Mouse (Mus musculus) lung, embryonic 16.5 days (tissue): ENCODE data around the gene Kcne4. TPM values are rescaled to one million over a fixed set of nuclear protein-coding genes. Genes with fewer than 3 reads are reported as not detected.

ENCODE experiments used
- ATAC-seq: fragments of 200-750 bp; cut with Nextera tagmentation; 2 replicates; pipeline ENCODE4 v1.8.0; 2017; ENCODE audit warnings: low read depth, mild to moderate bottlenecking, moderate library complexity
- H3K27ac ChIP-seq: fragments of 300-500 bp; sonication (generic); 2 replicates; pipeline ENCODE4 v1.5.1; 2014; ENCODE audit warnings: mild to moderate bottlenecking, control low read depth, low read length
- H3K27me3 ChIP-seq: fragments of 300-500 bp; sonication (generic); 2 replicates; pipeline ENCODE4 v1.6.1; 2014; ENCODE audit warnings: low read depth, low read length, mixed read lengths; ENCODE audit not compliant: control insufficient read depth, insufficient read depth
- H3K36me3 ChIP-seq: fragments of 300-500 bp; sonication (generic); 2 replicates; pipeline ENCODE4 v1.6.1; 2014; ENCODE audit warnings: low read length; ENCODE audit not compliant: control insufficient read depth, insufficient read depth
- H3K4me1 ChIP-seq: fragments of 300-500 bp; sonication (generic); replicated peaks from 2 replicates; pipeline ENCODE4 v1.6.1; 2014; ENCODE audit warnings: low read length, mixed read lengths; ENCODE audit not compliant: control insufficient read depth, insufficient read depth
- H3K4me2 ChIP-seq: fragments of 300-500 bp; sonication (generic); 2 replicates; pipeline ENCODE4 v1.6.1; 2014; ENCODE audit warnings: low read depth, low read length, control low read depth
- H3K4me3 ChIP-seq: fragments of 300-500 bp; sonication (generic); 2 replicates; pipeline ENCODE4 v1.5.1; 2014; ENCODE audit warnings: mild to moderate bottlenecking, low read length, control low read depth
- H3K9ac ChIP-seq: fragments of 300-500 bp; sonication (generic); 2 replicates; pipeline ENCODE4 v1.6.1; 2014; ENCODE audit warnings: low read length, control low read depth
- H3K9me3 ChIP-seq: fragments of 300-500 bp; sonication (generic); 2 replicates; pipeline ENCODE4 v1.6.1; 2016; ENCODE audit warnings: low read length; ENCODE audit not compliant: control insufficient read depth
- WGBS: fragments of 180-500 bp; shearing (Covaris S2); extraction: QIAGEN DNeasy Blood & Tissue Kit; methylation state at CpG from one replicate; pipeline ENCODE4 v1.1.7; 2014; 5-methylcytosine and 5-hydroxymethylcytosine counted together
- polyA plus RNA-seq: library from polyadenylated mRNA; unstranded; fragments of >200 nt; fragmentation: Nextera tagmentation; extraction: Ambion mirVana; gene quantifications from 2 replicates; pipeline ENCODE4 v1.2.1, GENCODE M21; 2015

Kcne4 gene
- polyA plus RNA-seq, 1 experiment from 2014 or later, result 15.8 TPM

DNA sequence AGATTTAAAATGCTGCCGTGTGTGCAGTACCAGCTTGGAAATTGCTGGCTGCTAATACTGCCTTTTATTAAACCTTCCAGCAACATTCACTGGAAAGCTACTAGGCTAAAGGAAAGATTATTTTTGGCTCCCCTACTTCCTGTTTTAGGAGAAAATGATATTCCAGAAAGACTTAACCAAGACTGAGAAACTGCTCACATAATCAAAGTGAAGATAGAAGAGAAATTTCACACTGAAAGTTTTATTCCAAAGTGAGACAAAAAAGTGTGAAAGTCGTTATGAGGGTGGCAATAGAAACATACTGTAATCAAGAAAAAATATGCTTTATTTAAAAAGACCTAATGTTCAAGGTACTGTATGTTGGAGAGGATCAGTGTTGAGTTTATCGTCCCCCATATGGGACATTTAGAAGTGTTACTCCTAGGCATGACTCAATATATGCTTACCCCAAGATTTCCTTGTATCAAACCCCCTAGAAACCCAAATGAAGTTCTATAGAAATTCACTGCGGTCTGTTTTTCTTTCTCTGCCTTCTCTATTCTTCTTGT lies 48.3 kb downstream of the Kcne4 start:
- 72% methylated on average over 4 of the region's 4 CpGs for WGBS
- ATAC-seq, result no peak
- peak overlapping the region; percentile 71 for H3K27ac ChIP-seq

GRCm38 (mm10) chr1:78865991-78866390 lies 49.4 kb downstream of the Kcne4 start:
- no peak overlapping the region for H3K9ac ChIP-seq
- no peak overlapping the region for H3K4me2 ChIP-seq
- no peaks in the 10 kb centered on the region for H3K27me3 ChIP-seq
- 75% methylated on average over 5 of the region's 5 CpGs for WGBS
- peaks cover 8% of the 10 kb centered on the region for H3K4me1 ChIP-seq
- no peaks in the 10 kb centered on the region for H3K9me3 ChIP-seq
- ATAC-seq, result no peak
- no peak overlapping the region for H3K4me3 ChIP-seq
- no peaks in the 10 kb centered on the region for H3K36me3 ChIP-seq
- no peak overlapping the region for H3K27ac ChIP-seq

More for the DNA sequence above, 48.3 kb downstream of the Kcne4 start:
- no peak overlapping the region for H3K9ac ChIP-seq
- H3K27me3 ChIP-seq, result no peaks in the 10 kb centered on the region
- H3K4me1 ChIP-seq, result peaks cover 8% of the 10 kb centered on the region
- H3K4me3 ChIP-seq, result no peak overlapping the region
- H3K4me2 ChIP-seq, result no peak overlapping the region
- no peaks in the 10 kb centered on the region for H3K36me3 ChIP-seq
- no peaks in the 10 kb centered on the region for H3K9me3 ChIP-seq

DNA sequence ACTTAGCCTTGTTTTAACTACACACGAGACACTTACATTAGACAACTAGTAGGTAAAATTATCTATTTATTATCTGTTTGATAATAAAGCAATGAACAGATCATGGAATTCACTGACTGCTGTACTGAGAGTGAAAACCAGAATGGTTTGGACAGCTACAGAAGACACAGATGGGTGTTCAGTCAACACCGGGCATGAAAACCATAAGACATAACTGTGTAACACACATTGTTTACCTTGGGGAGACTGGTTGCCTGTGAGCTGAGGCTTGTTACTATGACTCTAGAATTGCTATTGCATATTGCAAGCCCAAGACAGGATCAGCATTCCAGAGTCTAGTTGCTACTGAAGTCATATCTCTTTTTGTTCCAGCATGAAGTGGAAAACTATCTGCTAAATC lies 49.9 kb downstream of the Kcne4 start:
- 83% methylated on average over 2 of the region's 2 CpGs for WGBS
- Histone ChIP-seq H3K36me3 (no peaks in the 10 kb centered on the region), H3K4me1 (peaks cover 8% of the 10 kb centered on the region), H3K9me3 (no peaks in the 10 kb centered on the region), H3K4me2 (no peak overlapping the region), H3K4me3 (no peak overlapping the region), H3K27ac (no peak overlapping the region), H3K9ac (no peak overlapping the region), H3K27me3 (no peaks in the 10 kb centered on the region)
- no peak for ATAC-seq

Other genes starting within 250 kb of the Kcne4 start
- 38.5 and 40.7 TPM in 2 replicates for gene Acsl3, start 158.9 kb upstream of the Kcne4 start, polyA plus RNA-seq
- 2.8 and 3.1 TPM in 2 replicates for gene Utp14b, start 158.7 kb upstream of the Kcne4 start, polyA plus RNA-seq